ENCODE assay signal across 8 mouse cellular contexts in genomic region chr7:131966916-131967494, GRCm38 (mm10). TPM values are rescaled to one million over a fixed set of nuclear protein-coding genes. Genes with fewer than 3 reads are reported as not detected.
DNase-seq lines count a peak whose midpoint lies in the region; ATAC-seq lines count a peak whose summit lies in the region.

No protein-coding gene starts in this region.

- H3K9ac ChIP-seq in kidney, embryonic 14.5 days (ENCODE audit: low read depth, low read length): no peak overlapping the region
- H3K9ac ChIP-seq in embryonic facial prominence, embryonic 11.5 days (replicated peaks; ENCODE audit: low read length): no peak overlapping the region
- peak overlapping the region; percentile 52 for H3K9ac ChIP-seq in neural tube, embryonic 12.5 days

- 0 out of 2 replicates have a peak overlapping the region, but pooled peaks have one; percentile 21 for H3K4me2 ChIP-seq in kidney, embryonic 14.5 days (replicated peaks; ENCODE audit: low read depth, low read length)
- peak overlapping the region; percentile 49 for H3K4me2 ChIP-seq in embryonic facial prominence, embryonic 11.5 days (ENCODE audit: low read depth, low read length)
- H3K4me2 ChIP-seq in neural tube, embryonic 12.5 days (replicated peaks): peak overlapping the region; percentile 71

- H3K9me3 ChIP-seq in kidney, embryonic 14.5 days (ENCODE audit: control insufficient read depth, low read length): no peaks in the 10 kb centered on the region
- no peaks in the 10 kb centered on the region for H3K9me3 ChIP-seq in embryonic facial prominence, embryonic 11.5 days (replicated peaks; ENCODE audit: control insufficient read depth, low read length)
- H3K9me3 ChIP-seq in neural tube, embryonic 12.5 days: no peaks in the 10 kb centered on the region

- DNase-seq in kidney, adult 18-20 months: no peak
- DNase-seq in embryonic facial prominence, embryonic 11.5 days (ENCODE audit: low spot score): peak; percentile 53
- DNase-seq in layer of hippocampus, postnatal 10 days (ENCODE audit: low spot score in 2 of 2): peak; percentile 44 to 58
- DNase-seq in kidney, adult 8-10 months: no peak

- peak; percentile 57; the same call in 1 of the 2 replicates for ATAC-seq in kidney, embryonic 14.5 days (ENCODE audit: low FRiP score, low TSS enrichment)
- ATAC-seq in embryonic facial prominence, embryonic 11.5 days (replicated peaks; ENCODE audit: insufficient number of reproducible peaks, low FRiP score, low TSS enrichment, low read depth): 0 out of 2 replicates have a peak, but pooled peaks have one; percentile 39
- peak; percentile 41; the same call in 1 of the 2 replicates for ATAC-seq in neural tube, embryonic 12.5 days (ENCODE audit: low FRiP score, low read depth)
- no peak for ATAC-seq in monocyte, adult 5-6 weeks (replicated peaks; ENCODE audit: insufficient number of reproducible peaks, low FRiP score, low TSS enrichment, poor library complexity, severe bottlenecking)
- ATAC-seq in cerebellum, adult (ENCODE audit: insufficient number of reproducible peaks, low FRiP score, low TSS enrichment): no peak

- no peak overlapping the region for H3K27ac ChIP-seq in kidney, embryonic 14.5 days (ENCODE audit: low read depth, low read length)
- no peak overlapping the region for H3K27ac ChIP-seq in embryonic facial prominence, embryonic 11.5 days (replicated peaks; ENCODE audit: low read depth, low read length)
- no peak overlapping the region for H3K27ac ChIP-seq in neural tube, embryonic 12.5 days

- H3K36me3 ChIP-seq in kidney, embryonic 14.5 days (ENCODE audit: control insufficient read depth, insufficient read depth, low read length): no peaks in the 10 kb centered on the region
- H3K36me3 ChIP-seq in embryonic facial prominence, embryonic 11.5 days (replicated peaks; ENCODE audit: control insufficient read depth, insufficient read depth, low read depth, low read length): no peaks in the 10 kb centered on the region
- no peaks in the 10 kb centered on the region for H3K36me3 ChIP-seq in neural tube, embryonic 12.5 days

- H3K4me1 ChIP-seq in kidney, embryonic 14.5 days (ENCODE audit: control insufficient read depth, insufficient read depth, low read length): no peaks in the 10 kb centered on the region
- H3K4me1 ChIP-seq in embryonic facial prominence, embryonic 11.5 days (ENCODE audit: control insufficient read depth, insufficient read depth, low read length): no peaks in the 10 kb centered on the region
- H3K4me1 ChIP-seq in neural tube, embryonic 12.5 days: peaks cover 12% of the 10 kb centered on the region

- peaks cover 41% of the 10 kb centered on the region for H3K27me3 ChIP-seq in kidney, embryonic 14.5 days (ENCODE audit: control insufficient read depth, insufficient read depth, low read length)
- peaks cover 31% of the 10 kb centered on the region for H3K27me3 ChIP-seq in embryonic facial prominence, embryonic 11.5 days (ENCODE audit: control insufficient read depth, insufficient read depth, low read length)
- peaks cover 53% of the 10 kb centered on the region for H3K27me3 ChIP-seq in neural tube, embryonic 12.5 days (replicated peaks)

- 10% methylated on average over 57 of the region's 57 CpGs for WGBS in kidney, embryonic 14.5 days
- WGBS in embryonic facial prominence, embryonic 11.5 days: 7% methylated on average over 55 of the region's 57 CpGs
- WGBS in neural tube, embryonic 12.5 days: 5% methylated on average over 57 of the region's 57 CpGs

- peak overlapping the region; percentile 17 for H3K4me3 ChIP-seq in kidney, embryonic 14.5 days (ENCODE audit: low read length)
- H3K4me3 ChIP-seq in embryonic facial prominence, embryonic 11.5 days (ENCODE audit: low read depth, low read length): peak overlapping the region; percentile 17
- H3K4me3 ChIP-seq in neural tube, embryonic 12.5 days: peak overlapping the region; percentile 38

RNA-seq across cellular contexts. Expression of gene Gpr26, which starts 0.7 kb away (rescaled TPM):
- not detected in 2 replicates for polyA plus RNA-seq in kidney, embryonic 14.5 days (2014; fragmentation: Nextera tagmentation; extraction: Ambion mirVana)
- 0.03 and 0.06 TPM in 2 replicates for polyA plus RNA-seq in embryonic facial prominence, embryonic 11.5 days (2014; fragmentation: Nextera tagmentation; extraction: Ambion mirVana)
- 10 to 100 TPM; 65.6 to 67.1 TPM for total RNA-seq in layer of hippocampus, postnatal 10 days (2021)
- polyA plus RNA-seq in neural tube, embryonic 12.5 days (2016; fragmentation: Nextera tagmentation; extraction: Ambion mirVana): 0.38 and 0.61 TPM in 2 replicates
- not detected in 3 replicates for total RNA-seq in monocyte, adult 5-6 weeks (2017)

Comparison
In these comparisons a context has a peak if more than half of its experiments do, and no peak if none do; other contexts are left out.
1. ATAC-seq: peak in kidney, embryonic 14.5 days (single experiment), embryonic facial prominence, embryonic 11.5 days (single experiment) and neural tube, embryonic 12.5 days (single experiment); none in monocyte, adult 5-6 weeks (single experiment) and cerebellum, adult (single experiment).
2. H3K4me2 ChIP-seq: peak in every context shown above with its lines; median percentile 71 in neural tube, embryonic 12.5 days; 49 in embryonic facial prominence, embryonic 11.5 days; 21 in kidney, embryonic 14.5 days.
3. DNase-seq: peak in embryonic facial prominence, embryonic 11.5 days (single experiment) and layer of hippocampus, postnatal 10 days (2 of 2); none in kidney, adult 18-20 months (single experiment) and kidney, adult 8-10 months (0 of 2).
4. Peak in every context shown above with its lines, with median percentiles within 50 percentile points of each other: H3K4me3 ChIP-seq.